Mouse (Mus musculus): ENCODE measurements around the gene AC134908.4. TPM values are rescaled to one million over a fixed set of nuclear protein-coding genes. Genes with fewer than 3 reads are reported as not detected.

Gene AC134908.4
- total RNA-seq, 2 experiments from 2014 or later = not detected

DNA sequence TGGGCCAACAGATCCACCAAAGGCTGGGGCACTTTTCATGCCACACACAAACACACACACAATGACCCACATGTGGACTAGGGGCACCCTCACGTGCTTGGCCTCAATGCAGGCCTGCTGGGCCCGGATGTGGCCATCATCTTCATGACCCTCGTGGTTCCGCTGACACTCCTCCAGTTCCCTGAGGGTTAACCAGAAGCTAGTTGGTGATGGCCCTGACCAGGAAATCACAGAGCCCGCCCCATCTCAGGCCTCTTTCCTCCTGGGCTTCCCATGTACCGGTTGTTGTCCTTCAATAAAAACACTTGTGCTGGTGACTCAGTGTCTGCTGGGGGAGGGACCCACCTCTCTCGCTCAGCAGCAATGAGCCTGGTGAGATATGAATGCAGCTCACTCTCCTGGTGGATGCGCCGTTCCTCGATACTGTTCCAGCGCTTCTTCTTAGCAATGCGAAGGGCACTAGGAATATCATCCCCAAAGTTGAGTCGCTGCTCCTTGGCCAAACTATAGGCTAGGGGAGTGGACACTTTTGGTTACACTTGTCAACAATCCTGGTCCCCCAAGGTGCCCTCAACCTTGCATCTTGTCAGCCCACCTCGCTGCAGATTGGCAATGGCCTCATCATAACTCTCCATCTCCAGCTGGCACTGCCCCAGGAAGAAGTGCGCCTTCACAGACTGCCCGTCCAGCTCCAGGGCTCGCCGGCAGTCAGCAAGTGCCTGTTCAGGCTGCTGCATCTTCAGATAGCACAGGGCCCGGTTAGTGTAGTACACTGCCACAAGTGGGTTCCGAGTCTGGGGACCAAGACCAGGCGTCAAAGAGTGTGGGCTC lies 36.2 kb upstream of the AC134908.4 start:
- ATAC-seq (replicated peaks; ENCODE audit: poor library complexity, severe bottlenecking) = no peak

DNA sequence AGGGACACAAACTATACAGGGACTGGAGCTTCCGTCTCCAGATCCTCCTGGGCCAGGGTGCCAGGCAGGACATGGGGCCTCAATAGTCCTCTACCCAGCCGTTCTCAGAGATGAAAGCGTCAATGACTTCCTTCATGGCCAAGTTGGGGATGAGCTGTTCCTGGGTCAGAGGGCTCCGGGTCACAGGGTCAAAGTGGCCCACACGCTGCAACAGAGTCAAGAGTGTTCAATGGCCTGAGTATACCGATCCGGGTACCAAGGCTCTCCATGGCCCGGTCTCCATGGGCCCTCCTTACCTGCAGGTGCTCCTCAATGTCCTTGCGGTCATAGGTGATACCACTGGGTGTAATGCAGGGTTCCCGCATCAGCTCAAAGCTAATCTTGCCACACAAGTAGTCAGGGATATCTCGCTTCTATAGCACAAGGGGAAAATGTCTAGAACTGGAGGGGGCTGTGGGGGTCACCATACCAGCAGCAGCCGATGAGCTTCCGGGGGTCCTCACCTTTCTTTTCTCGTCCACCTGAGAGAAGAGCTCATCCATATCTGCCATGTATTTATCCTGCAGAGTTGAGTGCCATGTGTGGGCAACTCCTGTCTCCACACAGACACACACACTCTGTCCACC lies 35.5 kb upstream of the AC134908.4 start:
- no peak for ATAC-seq (replicated peaks; ENCODE audit: poor library complexity, severe bottlenecking)

DNA sequence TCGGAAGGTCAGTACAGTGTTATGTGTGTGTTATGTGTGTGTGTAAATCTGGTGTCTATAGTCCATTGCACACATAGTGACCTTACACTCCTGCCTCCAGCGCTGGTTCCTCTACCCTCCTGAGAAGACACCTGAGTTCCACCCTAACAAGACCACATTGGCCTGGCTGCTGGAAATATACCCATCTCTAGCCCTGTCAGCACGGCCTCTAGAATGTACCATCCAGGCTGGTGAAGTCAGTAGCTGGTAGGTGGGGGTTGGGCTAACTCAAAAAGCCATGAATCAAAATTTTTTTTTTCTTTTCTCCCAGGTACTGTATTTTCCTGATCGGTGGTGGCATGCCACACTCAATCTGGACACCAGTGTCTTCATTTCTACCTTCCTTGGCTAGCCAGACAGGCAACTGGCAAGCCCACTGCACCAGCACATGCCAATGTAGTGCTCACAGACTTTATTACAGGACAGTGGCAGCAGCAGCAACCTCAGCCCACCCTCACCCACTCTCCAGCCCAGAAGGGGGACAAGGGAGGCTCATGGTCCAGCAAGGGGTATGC lies 34.8 kb upstream of the AC134908.4 start:
- ATAC-seq (replicated peaks; ENCODE audit: poor library complexity, severe bottlenecking) = no peak

DNA sequence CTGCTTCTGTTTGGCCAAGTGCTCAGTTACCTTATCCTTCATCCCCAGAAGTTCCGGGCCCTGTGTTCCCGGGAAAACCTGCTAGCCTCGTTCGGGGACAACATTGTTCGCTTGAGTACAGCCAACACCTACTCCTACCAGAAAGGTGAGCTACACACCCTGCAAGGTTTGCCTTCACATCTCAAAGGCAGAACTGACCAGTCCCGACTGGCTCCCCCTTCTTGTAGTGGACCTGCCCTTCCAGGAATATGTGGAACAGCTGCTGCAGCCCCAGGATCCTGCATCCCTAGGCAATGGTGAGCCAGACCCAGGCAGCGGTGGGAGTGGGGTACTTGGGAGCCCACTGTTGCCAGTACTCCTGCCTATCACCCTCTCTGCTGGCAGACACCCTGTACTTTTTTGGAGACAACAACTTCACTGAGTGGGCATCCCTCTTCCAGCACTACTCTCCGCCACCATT lies 34.1 kb upstream of the AC134908.4 start:
- ATAC-seq (replicated peaks; ENCODE audit: poor library complexity, severe bottlenecking) = no peak

DNA sequence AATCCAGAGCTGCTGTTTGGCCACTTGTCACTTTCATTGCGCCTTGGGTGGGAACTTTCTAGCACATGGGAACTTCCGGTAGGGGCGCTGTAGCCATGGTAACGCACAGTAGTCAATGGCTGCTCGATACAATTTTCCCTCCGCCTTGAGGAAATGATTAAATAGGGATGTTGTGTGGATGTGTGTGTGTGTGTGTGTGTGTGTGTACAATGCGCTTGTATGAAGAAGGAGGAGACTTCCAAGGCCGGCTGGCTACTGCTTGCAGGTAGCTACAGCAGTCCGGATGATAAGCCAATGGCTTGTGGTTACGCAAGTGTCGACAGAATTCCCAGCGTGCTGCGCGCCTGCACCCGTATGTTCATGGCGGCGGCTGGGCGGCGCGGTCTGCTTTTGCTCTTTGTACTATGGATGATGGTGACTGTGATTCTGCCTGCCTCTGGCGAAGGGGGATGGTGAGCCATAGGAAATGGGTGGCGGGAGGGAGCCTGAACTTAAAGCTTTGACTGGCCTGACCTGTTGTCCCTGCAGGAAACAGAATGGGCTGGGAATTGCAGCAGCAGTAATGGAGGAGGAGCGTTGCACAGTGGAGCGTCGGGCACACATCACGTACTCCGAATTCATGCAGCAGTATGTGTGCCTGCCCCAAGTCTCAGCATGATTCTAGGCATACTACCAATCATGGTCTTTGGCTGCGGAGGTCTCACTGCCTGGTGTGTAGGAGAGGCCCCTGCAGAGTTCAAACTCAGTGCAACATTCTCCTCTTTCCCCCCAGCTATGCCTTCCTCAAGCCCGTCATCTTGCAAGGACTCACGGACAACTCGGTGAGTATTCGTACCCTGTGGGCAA lies 33.5 kb upstream of the AC134908.4 start, which contains the start of gene Jmjd8:
TSS of gene Jmjd8 (plus strand) at position 156 of the 846 bp plus-strand sequence.
- ATAC-seq (replicated peaks; ENCODE audit: poor library complexity, severe bottlenecking) = peak; percentile 13

DNA sequence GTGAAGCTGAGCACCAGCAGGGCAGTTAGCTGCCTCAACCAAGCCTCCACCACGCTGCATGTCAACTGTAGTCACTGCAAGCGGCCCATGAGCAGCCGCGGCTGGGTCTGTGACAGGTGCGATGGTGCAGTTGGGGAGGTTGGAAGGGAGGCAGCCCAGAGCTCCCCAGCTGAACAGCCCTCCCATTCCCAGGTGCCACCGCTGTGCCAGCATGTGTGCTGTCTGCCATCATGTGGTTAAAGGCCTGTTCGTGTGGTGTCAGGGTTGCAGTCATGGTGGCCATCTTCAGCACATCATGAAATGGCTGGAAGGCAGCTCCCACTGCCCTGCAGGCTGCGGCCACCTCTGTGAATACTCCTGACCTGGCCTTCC lies 32.8 kb upstream of the AC134908.4 start:
- no peak for ATAC-seq (replicated peaks; ENCODE audit: poor library complexity, severe bottlenecking)

DNA sequence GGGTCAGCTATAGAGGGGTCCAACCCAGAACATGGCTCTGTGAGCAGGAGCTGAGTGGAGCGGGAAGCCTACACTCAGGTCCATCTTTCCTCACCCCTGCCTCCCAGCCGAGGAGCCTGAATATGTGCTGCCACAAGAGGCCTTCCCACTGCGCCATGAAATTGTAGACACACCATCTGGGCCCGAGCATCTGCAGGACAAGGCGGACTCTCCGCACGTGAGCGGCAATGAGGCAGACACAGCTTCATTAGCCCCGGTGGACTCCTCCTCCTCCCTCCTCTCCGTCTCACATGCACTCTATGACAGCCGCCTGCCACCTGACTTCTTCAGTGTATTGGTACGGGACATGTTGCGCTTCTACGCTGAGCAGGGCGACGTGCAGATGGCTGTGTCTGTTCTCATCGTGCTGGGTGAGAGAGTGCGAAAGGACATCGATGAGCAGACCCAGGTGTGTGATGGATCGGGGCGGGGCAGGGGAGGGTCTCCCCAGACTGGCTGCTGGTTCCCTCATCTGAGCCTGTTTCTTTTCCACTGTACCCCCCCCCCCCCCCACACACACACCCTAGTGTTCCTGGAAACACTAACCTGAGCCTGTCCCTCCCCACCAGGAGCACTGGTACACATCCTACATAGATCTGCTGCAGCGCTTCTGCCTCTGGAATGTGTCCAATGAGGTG lies 32.2 kb upstream of the AC134908.4 start:
- ATAC-seq (replicated peaks; ENCODE audit: poor library complexity, severe bottlenecking) = no peak

DNA sequence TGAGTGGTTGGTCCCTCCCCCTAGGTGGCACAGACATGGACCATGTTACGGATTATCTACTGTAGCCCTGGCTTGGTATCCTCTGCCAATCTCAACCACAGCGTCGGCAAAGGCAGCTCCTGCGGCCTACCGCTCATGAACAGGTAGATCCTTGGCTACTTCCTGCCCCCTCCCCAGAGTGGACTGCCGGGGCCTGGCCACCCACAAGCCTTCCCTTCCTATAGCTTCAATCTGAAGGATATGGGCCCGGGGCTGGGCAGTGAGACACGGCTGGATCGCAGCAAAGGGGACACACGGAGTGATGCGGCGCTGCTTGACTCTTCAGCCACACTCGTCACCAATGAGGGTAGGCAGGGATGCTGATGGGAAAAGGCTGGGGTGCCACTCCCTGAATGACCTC lies 31.6 kb upstream of the AC134908.4 start:
- no peak for ATAC-seq (replicated peaks; ENCODE audit: poor library complexity, severe bottlenecking)

DNA sequence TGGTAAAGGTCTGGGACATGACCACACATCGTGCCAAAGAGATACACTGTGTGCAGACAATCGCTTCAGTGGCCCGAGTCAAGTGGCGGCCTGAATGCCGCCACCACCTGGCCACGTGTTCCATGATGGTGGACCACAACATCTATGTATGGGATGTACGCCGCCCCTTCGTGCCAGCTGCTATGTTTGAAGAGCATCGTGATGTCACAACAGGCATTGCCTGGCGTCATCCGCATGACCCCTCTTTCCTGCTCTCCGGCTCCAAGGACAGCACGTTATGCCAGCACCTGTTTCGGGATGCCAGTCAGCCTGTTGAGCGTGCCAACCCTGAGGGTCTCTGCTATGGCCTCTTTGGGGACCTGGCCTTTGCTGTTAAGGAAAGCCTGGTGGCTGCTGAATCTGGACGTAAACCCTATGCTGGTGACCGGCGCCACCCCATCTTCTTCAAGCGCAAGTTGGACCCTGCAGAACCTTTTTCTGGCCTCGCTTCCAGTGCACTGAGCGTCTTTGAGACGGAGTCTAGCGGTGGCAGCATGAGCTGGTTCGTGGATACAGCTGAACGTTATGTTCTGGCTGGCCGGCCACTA lies 30.6 kb upstream of the AC134908.4 start:
- no peak for ATAC-seq (replicated peaks; ENCODE audit: poor library complexity, severe bottlenecking)

DNA sequence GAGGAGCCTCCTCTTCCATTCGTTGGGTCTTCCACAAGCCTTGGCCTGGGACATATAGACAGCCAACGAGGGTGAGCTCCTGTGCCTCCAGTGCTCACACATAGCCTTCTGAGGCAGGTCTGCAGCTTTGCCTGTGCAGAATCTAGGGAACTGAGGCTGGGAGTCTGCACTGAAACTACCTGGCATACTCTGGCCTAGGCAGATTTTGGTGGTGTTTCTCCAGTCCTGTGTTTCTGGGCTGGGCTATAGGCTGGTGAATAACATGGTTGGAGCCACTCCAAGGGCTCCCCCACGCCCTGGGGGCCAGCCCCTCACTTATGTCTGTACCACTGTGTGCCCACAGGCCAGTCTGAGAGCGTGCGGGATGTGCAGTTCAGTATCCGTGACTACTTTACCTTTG lies 29.9 kb upstream of the AC134908.4 start:
- ATAC-seq (replicated peaks; ENCODE audit: poor library complexity, severe bottlenecking) = no peak

DNA sequence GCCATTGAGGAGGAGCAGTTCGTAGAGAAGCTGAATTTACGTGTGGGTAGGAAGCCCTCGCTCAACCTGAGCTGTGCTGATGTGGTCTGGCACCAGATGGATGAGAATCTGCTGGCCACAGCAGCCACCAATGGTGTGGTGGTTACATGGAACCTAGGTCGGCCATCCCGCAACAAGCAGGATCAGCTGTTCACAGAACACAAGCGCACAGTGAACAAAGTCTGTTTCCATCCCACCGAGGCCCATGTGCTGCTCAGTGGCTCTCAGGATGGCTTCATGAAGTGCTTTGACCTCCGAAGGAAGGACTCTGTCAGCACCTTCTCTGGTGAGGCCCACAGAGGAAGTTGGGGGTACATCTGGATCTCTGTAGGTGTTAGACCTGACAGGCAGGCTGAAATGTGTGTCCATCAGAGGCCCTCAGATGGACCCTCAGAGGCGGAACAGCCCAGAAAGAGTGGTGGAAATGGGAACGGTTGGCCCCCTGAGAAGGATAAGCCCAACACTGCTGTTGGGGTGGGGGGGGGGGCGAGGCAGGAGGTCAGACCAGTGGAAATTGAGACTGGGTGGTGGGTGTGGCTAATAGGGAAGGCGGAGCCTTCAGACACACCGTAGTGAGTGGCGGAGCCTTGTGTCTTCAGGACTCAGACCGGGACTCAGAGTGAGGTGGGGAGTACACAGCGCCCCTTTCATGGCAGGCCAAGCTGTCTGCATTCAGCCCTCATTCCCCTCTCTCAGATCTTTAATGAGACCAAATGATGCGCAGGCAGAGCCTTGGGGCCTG lies 29.1 kb upstream of the AC134908.4 start:
- ATAC-seq (replicated peaks; ENCODE audit: poor library complexity, severe bottlenecking) = no peak

DNA sequence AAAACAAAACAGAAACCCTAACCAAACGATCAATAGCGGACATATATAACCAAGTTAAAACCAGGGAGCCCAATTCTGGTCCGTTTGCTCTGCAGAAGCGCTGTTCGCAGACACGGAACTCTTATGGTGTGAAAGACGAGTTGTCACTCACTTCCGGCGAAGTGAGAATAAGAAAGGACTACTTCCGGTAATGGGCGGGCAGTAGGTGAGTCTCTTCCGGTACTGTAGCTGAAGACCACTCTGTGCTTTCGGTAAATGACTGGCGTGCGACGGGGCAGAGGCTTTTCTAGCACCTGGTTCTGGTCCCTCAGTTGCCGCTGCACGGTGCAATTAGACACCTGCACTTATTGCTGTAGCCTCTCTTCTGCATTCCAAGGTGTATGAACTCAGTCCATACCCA lies 28.0 kb upstream of the AC134908.4 start, which contains the start of gene Wdr24:
TSS of gene Wdr24 (plus strand) at position 176 of the 400 bp plus-strand sequence.
- peak; percentile 78 for ATAC-seq (replicated peaks; ENCODE audit: poor library complexity, severe bottlenecking)

DNA sequence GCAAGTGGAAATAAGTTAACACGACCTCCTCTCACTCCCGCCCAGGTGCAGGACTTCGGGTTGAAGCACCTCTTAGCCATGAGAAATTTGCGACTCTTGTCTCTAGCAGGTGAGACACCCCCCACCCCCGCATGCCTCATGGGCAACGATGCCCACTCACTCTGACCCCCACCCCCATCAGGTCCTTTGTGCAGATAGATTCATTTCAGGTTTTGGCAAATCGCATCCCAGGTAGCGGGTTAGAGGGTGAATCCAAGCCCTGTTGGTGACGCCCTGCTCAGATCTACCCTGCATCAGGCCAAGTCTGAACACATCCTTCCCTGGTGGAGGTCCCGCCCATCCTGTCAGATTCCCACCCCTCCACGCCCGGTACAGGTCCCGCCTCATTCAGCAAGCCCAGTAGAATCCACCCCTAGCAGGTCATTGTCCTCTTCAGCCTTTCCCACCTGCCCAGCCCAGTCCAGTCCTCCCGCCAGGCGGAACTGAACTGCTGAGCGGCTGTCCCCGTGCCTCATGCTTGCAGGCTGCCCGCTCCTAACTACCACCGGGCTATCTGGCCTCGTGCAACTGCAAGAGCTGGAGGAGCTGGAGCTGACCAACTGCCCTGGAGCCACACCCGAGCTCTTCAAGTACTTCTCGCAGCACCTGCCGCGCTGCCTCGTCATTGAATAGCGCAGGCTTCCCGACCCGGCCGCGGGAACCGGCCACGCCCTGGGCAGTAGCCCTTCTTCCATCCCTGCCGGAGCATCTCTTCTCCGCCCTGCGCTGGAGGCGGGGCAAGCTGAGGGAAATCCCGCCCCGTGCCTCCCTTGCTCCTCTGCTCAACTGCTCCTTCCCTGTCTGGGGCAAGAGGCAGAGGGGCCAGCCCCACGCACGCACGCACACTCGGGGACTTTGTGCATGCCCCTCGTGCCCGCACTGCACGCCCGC lies 23.7 kb upstream of the AC134908.4 start:
- ATAC-seq (replicated peaks; ENCODE audit: poor library complexity, severe bottlenecking) = peak; percentile 30

DNA sequence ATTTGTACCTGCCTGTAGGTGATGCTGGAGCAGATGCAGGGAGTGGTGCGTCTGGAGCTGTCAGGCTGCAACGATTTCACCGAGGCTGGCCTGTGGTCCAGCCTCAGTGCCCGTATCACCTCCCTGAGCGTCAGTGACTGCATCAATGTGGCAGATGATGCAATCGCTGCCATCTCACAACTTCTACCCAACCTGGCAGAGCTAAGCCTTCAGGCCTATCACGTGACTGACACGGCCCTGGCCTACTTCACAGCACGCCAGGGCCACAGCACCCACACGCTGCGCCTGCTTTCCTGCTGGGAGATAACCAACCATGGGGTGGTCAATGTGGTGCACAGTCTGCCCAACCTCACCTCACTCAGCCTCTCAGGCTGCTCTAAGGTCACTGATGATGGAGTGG lies 22.2 kb upstream of the AC134908.4 start:
- no peak for ATAC-seq (replicated peaks; ENCODE audit: poor library complexity, severe bottlenecking)

DNA sequence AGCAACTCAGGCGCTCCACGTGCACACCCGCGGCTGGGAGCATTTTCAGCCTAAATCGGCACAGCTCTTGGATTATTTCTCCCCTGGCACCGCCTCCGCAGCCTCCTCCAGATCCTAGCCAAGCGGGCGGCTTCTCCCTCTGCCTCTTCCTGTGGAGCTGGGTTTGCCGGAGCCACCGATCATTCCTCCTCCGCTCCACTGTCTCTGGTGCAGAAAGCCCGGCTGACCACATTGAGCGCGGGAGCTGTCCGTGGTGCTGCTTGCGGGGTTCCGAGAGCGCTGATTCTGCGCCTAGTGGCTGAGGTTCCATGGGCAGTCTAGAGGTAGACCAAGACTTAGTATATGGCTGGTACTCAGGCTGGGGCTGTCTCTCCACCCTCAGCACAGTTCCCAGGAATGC lies 18.0 kb upstream of the AC134908.4 start:
- peak; percentile 90 for ATAC-seq (replicated peaks; ENCODE audit: poor library complexity, severe bottlenecking)

DNA sequence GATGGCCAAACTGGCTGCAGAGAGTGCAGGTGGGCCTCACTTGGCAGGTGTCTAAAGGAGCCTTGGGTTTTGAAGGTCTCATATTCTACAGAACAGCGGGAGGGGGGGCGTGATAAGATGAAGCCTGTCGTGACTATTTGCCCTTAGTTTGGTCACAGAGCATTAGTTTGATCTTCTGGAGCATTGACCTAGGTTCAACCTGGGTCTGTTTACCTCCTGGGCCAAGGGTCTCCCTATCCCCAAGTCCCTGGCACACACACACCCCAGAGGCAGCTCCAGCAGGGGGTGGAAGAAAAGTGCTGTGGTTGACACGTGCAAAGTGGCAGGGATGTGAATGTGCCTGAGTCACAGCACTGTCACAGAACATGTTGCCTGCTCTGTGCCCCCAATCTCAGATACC lies 15.4 kb upstream of the AC134908.4 start:
- no peak for ATAC-seq (replicated peaks; ENCODE audit: poor library complexity, severe bottlenecking)

DNA sequence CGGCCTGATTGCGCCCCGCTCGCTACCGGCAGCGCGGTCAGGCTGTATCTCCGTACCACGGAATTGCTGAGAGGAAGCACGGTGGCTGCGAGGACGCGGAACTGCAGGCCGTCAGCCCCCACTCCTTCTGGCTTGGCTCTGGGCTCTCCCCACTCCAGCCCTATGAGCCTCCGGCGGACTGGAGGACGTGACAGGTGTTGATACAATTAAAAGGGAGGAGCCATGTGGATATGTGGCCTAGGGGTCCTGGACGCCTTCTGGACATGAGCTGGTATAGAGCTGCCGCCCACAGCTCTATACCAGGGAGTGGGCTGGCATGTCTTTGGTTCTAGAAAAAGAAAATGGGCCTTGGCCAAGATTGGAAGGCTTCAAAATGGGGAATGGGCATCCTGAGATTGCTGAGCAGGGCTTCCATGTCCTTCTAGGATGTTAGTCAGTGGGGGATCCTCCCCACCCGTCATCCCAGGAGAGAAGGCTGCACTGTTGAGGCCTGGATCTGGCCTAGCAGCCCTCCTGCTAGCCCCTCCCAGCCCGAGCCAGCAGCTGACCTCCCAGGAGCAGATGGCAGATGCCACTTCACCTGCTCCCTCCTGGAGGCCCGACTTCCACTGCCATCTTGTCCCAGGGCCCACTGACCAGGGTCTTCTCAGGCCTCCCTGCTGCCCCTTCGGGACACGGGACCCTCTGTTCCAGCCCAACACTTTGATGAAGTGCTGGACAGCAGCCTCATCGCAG lies 14.3 kb upstream of the AC134908.4 start:
- ATAC-seq (replicated peaks; ENCODE audit: poor library complexity, severe bottlenecking) = 0 out of 2 replicates have a peak, but pooled peaks have one; percentile 13
